Mouse (Mus musculus): ENCODE data around the gene Iars2.
A peak's percentile ranks its signal among the peaks of the same experiment; 100 is the strongest.

Iars2 gene

DNA sequence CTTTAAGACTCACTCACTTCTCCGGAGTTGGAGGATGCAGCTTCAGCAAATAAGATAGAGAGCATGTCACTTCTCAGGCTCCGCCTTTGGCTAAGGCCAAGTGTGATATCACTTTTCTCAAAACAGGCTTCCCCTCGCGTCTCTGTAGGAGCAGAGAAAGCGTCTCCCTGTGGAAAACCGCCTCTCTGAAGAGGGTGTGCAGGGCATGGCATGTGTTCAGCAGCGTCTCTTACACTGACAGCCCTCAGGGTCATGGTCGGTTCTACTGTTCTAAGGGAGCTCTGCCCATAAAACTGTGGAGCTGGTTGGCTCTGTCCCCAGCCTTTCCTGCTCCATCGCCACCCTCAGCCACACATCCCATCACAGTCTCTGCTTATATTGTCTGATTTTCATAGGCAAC lies 49.9 kb downstream of the Iars2 start:
- no peak for DNase-seq (ENCODE audit: low read depth, low spot score)

DNA sequence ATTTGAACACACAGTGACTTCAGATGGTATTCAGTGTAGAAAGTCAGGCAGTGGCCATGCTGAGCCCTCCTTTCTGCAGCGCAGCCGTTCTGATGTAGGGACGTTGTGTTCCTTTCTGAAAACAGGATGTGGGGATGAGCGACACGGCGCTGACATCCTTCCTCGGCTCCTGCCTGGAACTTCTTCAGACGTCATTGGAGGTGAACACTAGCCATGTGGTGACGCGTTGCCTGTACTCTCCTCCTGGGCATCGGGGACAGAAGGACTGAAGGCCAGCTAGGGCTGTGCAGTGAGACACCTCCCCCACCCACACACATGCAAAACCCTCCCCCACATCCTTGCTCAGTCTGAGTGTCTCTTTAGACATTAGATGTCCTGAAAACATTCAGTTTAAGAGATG lies 52.2 kb downstream of the Iars2 start:
- DNase-seq (ENCODE audit: low read depth, low spot score), result no peak

DNA sequence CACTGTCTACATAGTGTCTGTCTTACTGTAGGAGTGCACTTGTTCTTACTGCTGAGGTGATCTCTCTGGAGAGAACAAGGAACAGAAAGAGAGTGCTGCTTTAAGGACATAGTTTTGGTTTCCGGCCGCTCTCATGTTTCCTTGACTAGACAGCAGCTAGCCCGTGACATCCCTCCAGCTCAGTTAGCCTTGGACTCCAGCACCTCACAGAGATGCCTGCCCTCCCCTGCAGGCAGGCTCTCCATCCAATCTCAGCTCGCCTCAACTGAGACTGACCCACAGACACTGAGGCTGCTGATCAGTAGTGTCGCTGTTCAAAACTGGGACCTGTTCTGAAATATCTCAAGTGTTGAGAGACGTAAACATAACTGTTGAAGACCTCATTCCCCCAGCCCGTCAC lies 53.2 kb downstream of the Iars2 start:
- no peak for DNase-seq (ENCODE audit: low read depth, low spot score)

DNA sequence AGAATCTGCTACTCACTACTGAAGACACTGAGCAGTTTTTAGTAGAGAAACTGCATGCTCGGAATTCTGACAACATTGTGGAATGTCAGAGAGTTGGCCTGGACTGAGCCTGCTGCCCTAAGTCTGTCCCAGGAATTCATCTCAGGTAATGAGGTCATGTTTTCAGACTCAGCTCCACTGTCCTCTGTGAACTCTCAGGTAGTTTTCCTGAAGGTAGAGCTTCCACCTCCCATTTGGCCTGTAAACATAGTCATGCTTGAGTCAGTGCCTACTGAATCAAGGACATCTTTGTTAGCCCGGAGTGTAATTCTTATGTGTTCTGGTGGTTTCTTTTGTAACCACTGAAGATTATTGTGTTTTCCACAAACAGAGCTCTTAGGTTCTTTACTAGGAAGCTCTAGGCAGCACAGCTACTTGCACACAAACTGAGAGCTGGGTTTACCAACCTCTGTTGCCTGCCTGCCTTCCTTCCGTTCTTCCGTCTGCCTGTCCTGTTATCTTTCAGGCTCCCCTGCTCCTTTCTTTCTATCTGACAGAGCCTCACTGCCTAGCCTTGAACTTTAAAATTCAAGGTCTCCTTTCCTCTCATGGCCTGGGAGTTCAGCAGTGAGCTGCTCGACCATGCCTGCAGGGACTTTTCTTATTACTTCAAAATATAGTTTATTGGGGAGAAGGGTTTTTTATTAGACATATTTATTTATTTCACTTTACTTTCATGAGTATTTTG lies 54.2 kb downstream of the Iars2 start:
- DNase-seq (ENCODE audit: low read depth, low spot score), result no peak

DNA sequence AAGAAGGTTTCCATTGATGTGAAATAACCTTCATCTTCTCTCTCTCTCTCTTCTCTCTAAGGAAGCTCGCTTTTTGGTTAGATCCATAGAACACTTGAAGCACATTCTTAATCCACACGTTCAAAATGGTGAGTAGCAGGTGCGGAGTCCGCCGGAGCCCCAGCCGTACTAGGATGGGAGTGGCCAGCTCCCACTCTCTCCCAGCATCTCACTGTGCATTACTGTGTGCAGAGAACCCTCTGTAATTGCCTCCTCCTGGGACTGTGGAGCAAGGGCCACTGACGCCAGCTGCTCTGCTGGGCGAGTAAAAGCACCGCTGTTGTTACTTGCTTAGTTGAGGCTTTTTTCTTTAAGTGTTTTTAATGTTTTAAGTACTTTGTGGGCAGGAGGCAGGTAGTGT lies 57.8 kb downstream of the Iars2 start:
- DNase-seq (ENCODE audit: low read depth, low spot score), result no peak

DNA sequence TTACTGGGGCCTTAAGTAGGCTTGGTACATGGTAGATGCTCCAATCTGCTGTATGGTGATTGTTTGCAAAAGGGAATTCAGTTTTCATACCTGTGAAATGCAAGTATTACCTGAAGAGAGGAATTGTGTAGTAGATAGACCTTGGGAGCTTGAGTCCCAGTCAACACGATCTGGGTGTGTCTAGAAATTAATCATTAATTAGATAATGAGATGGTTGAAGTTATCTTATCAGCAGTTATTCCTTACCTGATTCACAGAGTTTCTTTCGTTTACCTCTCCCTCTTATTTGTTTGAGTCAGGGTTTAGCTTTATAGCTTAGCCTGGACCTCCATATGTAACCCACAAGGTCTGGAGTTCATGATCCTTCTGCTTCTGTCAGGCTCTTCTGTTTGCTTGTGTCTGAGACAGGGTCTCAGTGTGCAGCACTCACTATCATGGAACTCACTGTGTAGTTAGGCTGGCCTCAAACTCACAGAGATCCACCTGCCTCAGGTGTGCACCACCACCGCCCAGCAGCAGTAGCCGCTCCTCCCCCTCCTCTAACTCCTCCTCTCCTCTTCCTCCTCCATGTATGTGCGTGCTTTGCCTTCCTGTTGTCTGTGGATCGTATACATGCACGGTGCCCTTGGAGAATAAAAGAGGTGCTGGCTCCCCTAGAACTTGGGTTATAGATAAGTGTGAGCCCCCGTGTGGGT lies 58.6 kb downstream of the Iars2 start:
- DNase-seq (ENCODE audit: low read depth, low spot score), result no peak

DNA sequence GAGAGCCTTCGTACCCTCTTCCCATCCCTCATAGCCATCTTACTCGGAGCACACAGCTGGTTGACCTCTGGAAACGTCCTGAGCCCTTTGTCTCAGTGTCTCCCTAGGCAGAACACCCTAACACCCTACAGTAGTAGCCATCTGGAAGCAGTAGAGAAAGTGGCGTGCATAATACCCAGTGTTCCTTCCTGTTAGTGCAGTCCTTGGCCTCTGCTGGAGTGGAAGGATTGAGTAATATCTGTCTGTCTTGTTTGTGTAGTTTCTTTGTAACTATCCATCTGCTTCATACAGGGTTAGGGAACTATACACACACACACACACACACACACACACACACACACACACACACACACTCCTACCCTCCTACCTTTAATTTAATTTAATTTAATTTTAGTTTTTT lies 60.5 kb downstream of the Iars2 start:
- DNase-seq (ENCODE audit: low read depth, low spot score), result no peak

DNA sequence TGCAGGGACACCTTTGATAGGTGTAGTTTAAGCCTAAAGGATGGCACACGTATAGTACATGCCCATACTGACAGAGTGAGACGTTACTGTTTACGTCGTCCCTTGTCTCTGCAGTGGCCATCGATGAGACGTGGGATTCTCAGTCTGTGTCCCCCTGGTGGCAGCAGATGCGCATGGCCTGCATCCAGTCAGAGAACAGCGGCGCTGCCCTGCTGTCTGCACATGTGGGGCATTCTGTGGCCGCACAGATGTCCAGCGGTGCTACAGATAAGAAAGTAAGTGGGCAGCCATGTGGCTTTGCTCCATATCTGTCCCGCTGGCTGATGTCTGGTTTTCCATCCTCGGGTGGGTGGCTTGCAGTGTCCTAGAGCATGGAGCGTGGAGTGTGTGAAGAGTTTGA lies 66.6 kb downstream of the Iars2 start:
- DNase-seq (ENCODE audit: low read depth, low spot score), result peak; percentile 31

DNA sequence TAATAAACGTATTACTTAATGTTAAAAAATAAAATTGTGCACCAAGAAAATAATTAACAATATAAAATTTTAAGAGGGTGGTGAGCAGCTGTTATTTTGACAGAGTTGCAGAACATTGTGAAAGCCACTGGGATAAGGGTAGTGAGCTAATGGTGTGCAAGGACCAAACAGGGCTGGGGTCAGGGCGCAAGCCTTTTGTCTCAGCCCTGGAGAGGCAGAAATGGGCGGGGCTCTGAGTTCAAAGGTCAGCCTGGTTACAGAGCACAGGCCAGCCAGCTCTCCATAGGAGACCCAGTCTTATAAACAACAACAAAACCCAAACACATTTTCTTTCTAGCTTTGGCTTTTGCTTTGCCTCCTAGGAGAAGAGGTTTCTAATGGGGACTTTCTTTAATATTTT lies 72.4 kb downstream of the Iars2 start:
- DNase-seq (ENCODE audit: low read depth, low spot score), result no peak

DNA sequence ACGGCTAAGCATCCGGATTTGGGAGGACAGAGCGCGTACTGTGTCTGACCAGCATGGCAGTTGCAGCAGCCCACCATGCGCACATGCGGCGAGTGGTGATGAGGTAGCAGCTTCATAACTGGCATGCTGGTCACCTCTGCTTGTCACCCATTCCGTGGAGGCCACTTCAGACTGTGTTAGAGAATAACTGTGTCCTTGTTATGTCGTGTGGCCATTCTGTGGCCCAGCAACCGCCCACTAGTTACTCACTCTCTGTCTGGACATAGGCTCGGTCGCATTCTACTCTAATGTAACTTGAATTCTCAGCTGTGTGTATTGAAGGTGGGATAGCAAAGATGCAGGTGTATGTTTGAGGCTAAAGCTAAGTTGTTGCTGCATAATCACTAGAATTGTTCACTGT lies 73.9 kb downstream of the Iars2 start:
- no peak for DNase-seq (ENCODE audit: low read depth, low spot score)

DNA sequence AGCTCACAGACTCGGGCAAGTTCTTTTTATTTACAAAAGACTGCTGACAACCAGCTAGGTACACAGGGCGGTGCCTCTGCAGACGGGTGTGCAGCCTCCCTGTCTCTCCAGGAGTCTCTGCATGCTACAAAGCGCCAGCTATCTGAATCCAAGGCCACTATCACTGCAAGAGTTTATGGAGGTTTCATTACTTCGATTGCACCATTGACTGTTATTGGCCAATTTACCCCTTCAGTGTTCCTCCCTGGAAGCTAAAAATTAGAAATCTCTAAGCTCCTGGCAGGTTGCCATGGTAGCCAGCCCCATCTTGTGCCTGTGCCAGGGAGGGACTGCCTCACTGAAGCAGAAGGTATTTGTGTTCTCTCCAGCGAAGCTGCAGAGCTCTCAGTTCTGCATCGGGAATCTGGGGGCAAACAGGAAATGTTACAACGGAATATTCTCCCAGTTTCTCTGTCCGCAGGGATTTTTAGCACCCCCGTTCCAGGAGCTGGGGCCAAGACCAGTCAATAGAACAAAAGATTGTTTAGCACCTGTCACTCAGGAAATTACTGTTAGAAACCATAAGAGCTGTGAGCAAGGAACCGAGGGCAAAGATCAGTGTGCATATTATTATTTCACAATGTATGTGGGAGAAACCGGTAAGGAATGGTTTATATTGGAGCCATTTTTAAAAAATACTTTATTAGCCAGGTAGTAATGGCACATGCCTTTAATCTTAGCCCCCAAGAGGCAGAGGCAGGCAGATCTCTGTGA lies 75.9 kb downstream of the Iars2 start:
- DNase-seq (ENCODE audit: low read depth, low spot score), result no peak

DNA sequence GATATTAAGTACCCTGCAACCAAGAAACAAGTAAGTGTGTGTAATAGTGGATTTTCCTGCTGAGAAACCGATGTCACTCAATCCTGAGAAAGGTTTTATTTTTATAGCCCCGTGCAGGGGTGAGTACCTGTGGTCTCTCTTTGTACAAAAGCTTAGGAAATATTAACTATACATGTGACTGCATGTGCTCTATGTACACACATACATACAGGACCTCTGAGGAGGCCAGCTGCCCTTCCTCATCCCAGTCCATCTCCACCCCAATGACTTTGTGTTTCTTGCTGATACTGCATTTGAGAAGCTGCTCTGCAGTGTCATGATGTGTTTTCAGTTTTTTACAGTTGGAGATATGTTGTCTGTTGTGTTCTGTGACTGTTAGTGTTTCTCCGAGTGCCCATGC lies 76.8 kb downstream of the Iars2 start:
- no peak for DNase-seq (ENCODE audit: low read depth, low spot score)

DNA sequence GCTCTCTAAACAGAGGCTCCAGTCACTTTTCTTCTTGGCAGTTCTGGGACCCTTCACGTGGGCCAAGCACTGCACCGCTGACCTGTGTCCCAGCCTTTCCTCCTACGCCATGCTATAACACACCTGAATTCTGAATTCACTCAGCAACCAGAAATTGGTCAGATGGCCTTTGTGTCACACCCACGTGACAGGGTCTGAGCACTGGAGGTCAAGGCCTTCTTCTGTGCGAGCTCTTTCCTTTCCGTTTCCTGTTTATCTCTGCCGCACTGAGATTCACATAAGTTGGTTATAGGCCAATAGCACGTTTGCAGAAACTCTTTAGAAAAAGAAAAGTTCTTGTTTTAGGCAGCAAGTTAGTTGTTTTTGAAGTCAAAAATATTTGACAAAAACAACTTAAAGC lies 80.5 kb downstream of the Iars2 start:
- DNase-seq (ENCODE audit: low read depth, low spot score), result no peak

DNA sequence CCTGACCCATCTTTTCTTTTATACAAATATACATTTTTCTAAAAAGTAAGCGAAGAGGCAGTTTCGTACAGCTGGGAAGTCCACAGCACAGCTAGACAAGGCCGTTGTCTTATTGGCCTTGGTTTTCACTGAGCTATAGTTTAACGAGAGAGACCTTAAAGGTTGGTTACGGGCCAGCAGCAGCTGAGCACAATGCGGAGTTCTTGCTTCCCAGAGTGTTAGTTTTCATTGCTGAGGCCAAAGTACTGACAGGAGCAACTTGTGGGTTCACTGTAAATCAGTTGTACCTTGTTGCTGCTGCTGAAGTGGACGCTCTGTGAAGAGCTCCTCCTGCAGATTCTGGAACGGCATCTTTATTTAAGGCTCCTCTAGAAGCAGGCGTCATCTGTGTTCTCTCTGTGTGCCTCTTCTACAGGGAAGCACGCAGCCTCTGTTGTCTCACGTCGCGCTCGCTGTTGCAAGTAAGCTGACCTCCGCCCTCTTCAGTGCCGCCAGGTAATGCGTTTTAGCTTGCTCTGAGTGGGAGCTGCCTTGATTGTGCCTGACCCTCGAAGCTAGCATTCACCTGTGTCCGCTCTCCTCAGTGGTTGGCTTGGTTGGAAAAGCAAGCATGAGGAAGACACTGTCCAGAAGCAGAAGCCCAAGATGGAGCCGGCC lies 81.6 kb downstream of the Iars2 start:
- DNase-seq (ENCODE audit: low read depth, low spot score), result no peak

DNA sequence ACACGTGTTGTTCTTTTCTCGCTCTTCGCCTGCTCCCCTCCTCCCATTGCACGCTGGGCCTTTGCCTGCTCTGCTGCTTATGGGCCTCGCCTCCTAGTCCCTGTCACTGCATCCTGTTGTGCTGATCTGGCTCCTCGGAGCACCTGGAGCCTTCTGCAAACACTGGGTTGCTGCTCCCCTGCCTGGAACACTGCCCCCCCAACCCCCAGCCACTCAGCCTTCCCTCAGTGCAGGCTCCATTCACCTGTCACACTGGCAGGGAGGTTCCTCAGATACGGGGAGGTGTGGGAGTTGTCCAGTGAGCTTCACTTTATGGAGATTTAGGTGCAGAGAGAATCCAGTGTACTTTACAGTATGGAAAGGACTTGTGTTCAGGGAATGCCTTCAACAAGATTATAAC lies 83.7 kb downstream of the Iars2 start:
- DNase-seq (ENCODE audit: low read depth, low spot score), result no peak

DNA sequence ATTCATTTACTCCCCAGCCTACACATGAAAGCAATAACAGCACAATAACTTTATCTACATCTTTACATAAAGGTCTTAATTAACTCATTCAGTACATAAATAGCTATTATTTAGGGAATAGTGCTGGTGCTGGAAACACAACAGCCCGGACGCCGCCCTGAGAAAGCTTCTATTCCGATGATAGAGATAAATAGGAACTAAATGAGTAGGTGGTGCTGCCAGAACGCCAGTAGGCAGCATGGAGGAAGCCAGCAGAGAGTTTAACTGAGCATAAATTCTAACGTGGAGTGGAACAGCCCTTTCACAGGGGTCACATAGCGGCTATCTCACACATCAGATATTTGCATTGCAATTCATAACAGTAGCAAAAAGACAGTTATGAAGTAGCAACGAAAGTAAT lies 86.2 kb downstream of the Iars2 start:
- no peak for DNase-seq (ENCODE audit: low read depth, low spot score)

DNA sequence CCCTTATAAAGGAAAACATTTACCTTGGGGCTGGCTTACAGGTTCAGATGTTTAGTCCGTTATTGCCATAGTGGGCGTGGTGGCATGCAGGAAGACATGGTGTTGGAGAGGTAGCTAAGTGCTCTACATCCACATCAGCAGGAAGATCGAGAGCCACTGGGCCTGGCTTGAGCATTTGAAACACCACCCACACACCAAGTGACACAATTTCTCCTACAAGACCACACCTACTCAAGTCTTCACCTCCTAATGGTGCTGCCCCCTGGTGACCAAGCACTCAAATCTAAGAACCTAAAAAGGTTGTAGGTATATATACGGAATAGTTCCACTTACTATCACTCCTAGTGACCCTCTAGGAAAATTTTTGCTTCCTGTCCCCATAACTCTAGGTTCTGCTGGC lies 92.7 kb downstream of the Iars2 start:
- peak; percentile 32 for DNase-seq (ENCODE audit: low read depth, low spot score)

DNA sequence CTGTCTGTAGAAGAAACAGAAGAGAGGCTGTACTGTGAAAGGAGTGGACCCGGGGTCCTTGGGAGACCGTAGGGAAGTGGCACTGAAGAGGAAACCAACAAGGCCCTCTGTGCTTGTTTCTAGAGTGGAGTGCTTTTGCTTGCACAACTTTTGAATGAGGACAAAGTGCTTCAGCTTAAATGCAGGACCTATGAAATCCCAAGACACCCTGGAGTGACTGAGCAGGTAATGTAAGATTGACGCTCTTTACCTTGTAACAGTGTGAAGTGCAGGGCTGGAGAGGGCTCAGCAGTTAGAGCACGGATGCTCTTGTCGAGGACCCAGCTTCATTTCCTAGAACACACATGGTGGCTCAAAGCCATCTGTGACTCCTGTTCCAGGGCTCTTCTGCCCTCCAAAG lies 93.4 kb downstream of the Iars2 start:
- no peak for DNase-seq (ENCODE audit: low read depth, low spot score)
